Mouse (Mus musculus): Measurements from ENCODE around the gene Evc.

Gene Evc

GRCm38 (mm10) chr5:37243169-37243886 is 93.4 kb downstream of the Evc start:
- no peak for DNase-seq (ENCODE audit: extremely low read depth, insufficient read length, low spot score)

- no peak for DNase-seq (ENCODE audit: extremely low read depth, insufficient read length, low spot score)
Measured at GRCm38 (mm10) chr5:37242360-37243168, 94.1 kb downstream of the Evc start.

GRCm38 (mm10) chr5:37241651-37242151 is 95.0 kb downstream of the Evc start, which contains the start of gene Crmp1:
TSS of gene Crmp1 (plus strand) at chr5:37241940.
- DNase-seq (ENCODE audit: extremely low read depth, insufficient read length, low spot score) = no peak

GRCm38 (mm10) chr5:37241224-37241623 is 95.5 kb downstream of the Evc start:
- DNase-seq (ENCODE audit: extremely low read depth, insufficient read length, low spot score) = no peak

- DNase-seq (ENCODE audit: extremely low read depth, insufficient read length, low spot score) = no peak
Measured at GRCm38 (mm10) chr5:37240550-37240949, 96.1 kb downstream of the Evc start.

Measured in 3134 (cell line).